Mouse (Mus musculus) heart, adult 8-10 months (tissue): ENCODE results near the gene Lbx2. TPM values are rescaled to one million over a fixed set of nuclear protein-coding genes. Genes with fewer than 3 reads are reported as not detected.

Experiments used
- DNase-seq: peaks from one replicate; pipeline ENCODE4 v3.0.0; 2022; ENCODE audit warnings: low spot score
- microRNA-seq: library from miRNA; unstranded; fragments of <30 nt; microRNA quantifications from one replicate; pipeline ENCODE4 v1.2.0, GENCODE M21; 2022
- total RNA-seq, 4 experiments: library from RNA; stranded (reverse); gene quantifications; 2 replicates each; pipeline ENCODE4 v1.2.4; 2022

Gene Lbx2
- total RNA-seq, 4 experiments from 2014 or later = 0.90 to 2.9 (median 1.3) TPM

DNA sequence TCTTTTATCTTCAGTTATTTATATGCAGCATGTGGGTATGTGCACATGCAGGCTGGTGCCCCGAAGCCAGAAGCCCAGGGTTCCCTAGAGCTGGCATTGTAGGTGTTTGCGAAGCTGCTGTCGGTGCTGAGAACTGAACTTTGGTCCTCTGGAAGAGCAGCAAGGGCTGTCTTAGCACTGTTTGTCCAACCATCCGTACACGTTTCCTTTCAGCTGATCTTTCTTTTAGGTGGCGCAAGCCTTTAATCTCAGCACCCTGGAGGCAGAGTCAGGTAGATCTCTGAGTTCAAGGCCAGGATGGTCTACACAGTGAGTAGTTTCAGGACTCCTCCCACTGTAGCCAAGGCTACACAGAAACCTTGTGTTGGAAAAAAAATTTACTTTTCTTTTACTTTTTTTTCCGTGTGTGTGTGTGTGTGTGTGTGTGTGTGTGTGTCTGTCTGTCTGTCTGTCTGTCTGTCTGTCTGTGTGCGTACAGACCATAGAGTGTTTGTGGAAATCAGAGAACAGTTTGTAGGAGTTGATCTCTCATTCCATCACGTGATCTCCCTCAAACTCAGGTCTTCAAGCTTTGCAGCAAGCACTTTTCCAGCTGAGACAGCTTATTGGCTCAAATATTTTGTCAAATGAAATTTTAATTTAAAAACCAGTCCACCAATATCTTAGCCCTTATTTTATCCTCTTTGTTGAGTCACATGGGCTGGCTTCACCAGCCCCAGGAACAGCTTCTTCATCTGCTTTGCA lies 46.2 kb downstream of the Lbx2 start:
- DNase-seq = no peak

DNA sequence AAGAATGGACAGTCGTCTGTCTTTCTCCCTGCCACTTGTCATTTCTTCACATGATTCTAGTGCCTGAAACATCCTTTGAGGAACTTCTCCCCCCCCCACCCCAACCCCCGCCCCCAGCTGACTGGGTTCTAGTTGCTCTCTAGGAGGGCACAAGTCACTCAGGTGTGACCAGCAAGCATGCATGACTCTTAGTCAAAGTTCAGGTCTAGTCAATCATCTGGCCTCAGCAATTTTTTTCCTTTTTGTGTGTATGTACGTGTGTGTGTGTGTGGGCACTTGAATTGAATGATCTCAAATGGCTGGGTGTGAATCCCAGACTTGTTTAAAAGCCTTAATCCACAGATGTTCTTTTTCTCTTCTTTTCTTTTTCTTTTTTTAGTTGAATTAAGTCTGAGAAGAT lies 48.1 kb downstream of the Lbx2 start:
- DNase-seq = no peak

DNA sequence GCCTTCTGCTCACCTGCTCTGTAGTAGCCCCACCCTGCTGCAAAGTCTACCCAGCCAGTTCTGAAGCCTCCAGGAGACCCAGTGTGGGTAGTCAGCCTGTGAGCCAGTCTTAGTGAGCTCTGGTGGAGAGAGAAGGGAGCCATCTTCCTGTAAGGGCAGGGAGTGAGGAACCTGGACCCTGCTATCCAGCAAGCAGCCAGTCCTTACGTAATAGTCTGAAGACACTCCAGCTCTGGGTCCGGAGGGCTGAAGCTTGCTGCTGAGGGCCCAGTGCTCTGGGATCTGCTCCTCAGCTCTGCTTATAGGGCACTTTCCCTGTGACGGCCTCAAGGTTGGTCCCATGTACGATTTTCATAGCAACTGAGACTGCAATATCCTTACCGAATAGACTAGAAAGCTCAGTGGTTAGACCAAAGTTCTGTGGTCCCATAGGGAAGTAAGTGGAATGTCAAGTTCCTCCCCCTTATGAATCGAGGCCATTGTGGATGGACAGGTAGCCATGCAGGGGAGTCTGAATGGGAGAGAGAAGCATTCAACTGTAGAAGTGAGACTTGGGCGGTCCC lies 48.9 kb downstream of the Lbx2 start, which contains the start of gene Rtkn:
Rtkn (plus strand) TSS at position 513 of the 563 bp plus-strand sequence.
- no peak for DNase-seq

DNA sequence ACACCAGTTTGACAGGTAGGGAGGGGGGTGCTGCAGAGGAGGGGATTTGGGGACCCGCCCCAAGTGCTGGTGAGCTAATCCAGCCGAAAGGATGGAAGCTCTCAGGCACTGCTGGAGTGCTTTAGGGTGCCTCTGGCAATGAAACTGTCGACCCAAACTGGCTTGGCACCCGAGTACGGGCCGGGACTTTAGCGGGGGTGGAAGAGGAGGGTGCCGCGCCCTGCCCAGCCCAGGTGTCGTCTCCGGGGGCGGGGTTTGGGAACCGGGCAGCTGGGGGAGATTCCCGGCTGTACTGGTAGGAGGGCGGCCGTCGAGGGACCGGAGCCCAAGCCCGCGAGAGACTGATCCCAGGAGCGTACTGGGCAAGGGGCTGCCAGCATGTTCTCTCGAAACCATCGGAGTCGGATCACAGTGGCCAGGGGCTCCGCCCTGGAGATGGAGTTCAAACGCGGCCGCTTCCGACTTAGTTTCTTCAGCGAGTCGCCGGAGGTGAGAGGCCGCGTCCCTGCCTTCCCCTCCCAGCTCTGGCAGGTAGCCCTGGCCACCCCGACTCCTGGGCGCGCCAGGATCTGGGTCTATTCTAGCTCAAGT lies 49.5 kb downstream of the Lbx2 start:
- DNase-seq = no peak

DNA sequence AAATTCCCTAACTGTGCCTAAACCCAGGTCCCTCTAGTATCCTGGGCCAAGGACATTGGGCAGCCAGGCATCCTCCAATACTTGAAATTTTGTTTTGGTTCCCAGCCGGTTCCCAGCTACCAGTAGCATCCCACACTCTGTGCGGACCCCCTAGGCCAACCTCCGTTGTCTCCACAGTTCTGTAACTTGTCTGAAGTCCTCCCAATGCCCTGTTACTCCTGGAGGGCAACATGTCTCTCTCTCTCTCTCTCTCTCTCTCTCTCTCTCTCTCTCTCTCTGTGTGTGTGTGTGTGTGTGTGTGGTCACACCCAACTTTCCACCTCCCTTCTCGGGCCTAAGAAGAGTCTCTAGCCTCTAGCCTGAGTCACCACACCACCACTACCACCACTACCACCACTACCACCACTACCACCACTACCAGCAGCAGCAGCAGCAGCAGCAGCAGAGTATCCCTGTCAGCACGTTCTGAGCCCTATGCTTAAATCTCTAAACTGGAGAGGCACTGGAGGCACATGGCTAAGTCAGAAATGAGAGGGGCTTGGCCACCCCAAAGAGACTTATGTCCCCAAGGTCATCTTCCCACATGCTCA lies 50.2 kb downstream of the Lbx2 start:
- no peak for DNase-seq

DNA sequence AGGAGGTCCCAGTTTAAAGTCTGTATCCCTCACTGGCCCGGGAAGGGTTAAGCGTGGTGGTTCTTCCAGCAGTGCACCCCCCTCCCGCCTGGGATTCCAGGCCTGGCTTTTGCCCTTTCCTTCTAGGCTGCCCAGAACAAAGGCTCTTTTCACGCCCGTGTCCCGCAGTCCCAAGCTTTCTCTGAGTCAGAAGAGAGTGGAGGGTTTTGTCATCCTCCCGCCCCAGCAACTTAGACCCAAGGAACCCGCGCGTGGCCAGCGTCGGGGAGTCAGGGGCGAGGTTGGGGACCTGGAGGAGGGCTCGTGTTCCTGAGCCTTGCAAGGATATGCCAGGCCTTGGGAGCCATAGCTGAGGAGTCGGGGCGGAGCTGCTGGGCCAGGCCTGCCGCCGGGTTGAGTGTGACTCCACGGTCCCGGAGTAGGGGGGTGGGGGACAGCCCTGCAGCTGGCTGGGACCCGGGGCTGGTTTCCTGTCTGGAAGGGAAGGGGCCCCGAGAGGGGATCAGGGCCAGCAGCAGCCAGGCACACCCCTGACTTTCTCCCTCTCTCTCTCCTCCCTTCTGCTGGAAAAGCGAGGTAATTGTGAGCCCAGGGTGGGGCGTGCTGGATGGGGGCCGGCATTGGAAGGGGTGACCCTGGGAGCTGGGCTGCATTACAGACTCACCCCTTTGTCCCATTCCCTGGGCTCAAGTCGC lies 50.9 kb downstream of the Lbx2 start:
- DNase-seq = no peak

DNA sequence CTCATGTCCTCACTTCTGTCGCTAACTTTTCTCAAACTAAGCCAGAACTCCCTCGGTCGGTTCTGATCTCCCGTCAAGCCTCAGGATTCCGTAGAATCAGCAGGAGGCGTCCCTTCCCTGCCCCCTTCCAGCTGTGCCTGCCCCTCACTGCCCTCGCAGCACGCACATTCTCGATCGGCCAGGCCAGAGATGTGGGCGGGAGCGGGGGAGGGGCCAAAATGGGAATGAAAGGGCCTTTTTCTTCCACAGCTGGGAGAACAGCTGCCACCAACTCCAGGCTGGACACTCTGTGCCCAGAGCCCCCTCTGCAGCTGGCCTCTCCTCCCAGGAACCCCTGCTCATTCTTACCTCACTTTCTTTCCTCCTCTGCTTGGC lies 51.4 kb downstream of the Lbx2 start:
- peak; percentile 91 for DNase-seq

Small RNAs within 50 kb of the gene (microRNA-seq; reads per million reads assigned to microRNA genes)
- gene Mir3470a (not detected), gene Mir7040 (not detected)

Other genes with a start within 250 kb of the Lbx2 start
- gene Sema4f, start 146.6 kb upstream of the Lbx2 start, total RNA-seq = under 1 TPM in 3 of 4 experiments, not detected in 1; 0.17 to 0.31 (median 0.22) TPM
- gene M1ap, start 139.5 kb upstream of the Lbx2 start, total RNA-seq = not detected
- 1 to 10 TPM; 1.9 to 2.2 (median 2.0) TPM for gene Dok1, start 52.9 kb upstream of the Lbx2 start, total RNA-seq
- gene Loxl3, start 52.2 kb upstream of the Lbx2 start, total RNA-seq = 1 to 10 TPM; 1.7 to 2.6 (median 2.0) TPM
- 10 to 100 TPM; 63.1 to 78.6 (median 72.3) TPM for gene Aup1, start 31.8 kb upstream of the Lbx2 start, total RNA-seq
- gene Htra2, start 31.1 kb upstream of the Lbx2 start, total RNA-seq = 10 to 100 TPM; 33.9 to 37.7 (median 34.7) TPM
- 1 to 10 TPM in 1 of 4 experiments, under 1 TPM in 3; 0.55 to 1.4 (median 0.84) TPM for gene Dqx1, start 28.5 kb upstream of the Lbx2 start, total RNA-seq
- gene Tlx2, start 16.1 kb upstream of the Lbx2 start, total RNA-seq = under 1 TPM in 1 of 4 experiments, not detected in 3; 0.16 TPM
- 1 to 10 TPM; 7.6 to 9.8 (median 8.5) TPM for gene Pcgf1, start 8.5 kb upstream of the Lbx2 start, total RNA-seq
- gene Ccdc142, start 15.2 kb downstream of the Lbx2 start, total RNA-seq = 1 to 10 TPM in 3 of 4 experiments, under 1 TPM in 1; 0.72 to 2.8 (median 1.3) TPM
- 1 to 10 TPM in 3 of 4 experiments, under 1 TPM in 1; 0.57 to 1.9 (median 1.2) TPM for gene Gm42688, start 15.2 kb downstream of the Lbx2 start, total RNA-seq
- 100 to 1,000 TPM; 132 to 143 (median 140) TPM for gene Mrpl53, start 22.7 kb downstream of the Lbx2 start, total RNA-seq
- 10 to 100 TPM in 1 of 4 experiments, 1 to 10 TPM in 3; 6.0 to 10.3 (median 8.0) TPM for gene Mogs, start 29.1 kb downstream of the Lbx2 start, total RNA-seq
- gene Wbp1, start 35.2 kb downstream of the Lbx2 start, total RNA-seq = 10 to 100 TPM; 75.5 to 91.1 (median 82.0) TPM
- 10 to 100 TPM; 11.3 to 19.5 (median 15.3) TPM for gene Ino80b, start 39.1 kb downstream of the Lbx2 start, total RNA-seq
- gene Rtkn, start 49.1 kb downstream of the Lbx2 start, total RNA-seq = 1 to 10 TPM; 4.8 to 5.4 (median 5.3) TPM
- 1 to 10 TPM; 2.1 to 2.6 (median 2.4) TPM for gene Wdr54, start 70.0 kb downstream of the Lbx2 start, total RNA-seq
- under 1 TPM; 0.16 to 0.41 (median 0.18) TPM for gene 1700003E16Rik, start 70.0 kb downstream of the Lbx2 start, total RNA-seq
- 100 to 1,000 TPM; 120 to 137 (median 134) TPM for gene Dctn1, start 79.6 kb downstream of the Lbx2 start, total RNA-seq
- not detected for gene Slc4a5, start 133.5 kb downstream of the Lbx2 start, total RNA-seq
- 1 to 10 TPM; 1.0 to 2.2 (median 1.9) TPM for gene Mthfd2, start 239.5 kb downstream of the Lbx2 start, total RNA-seq
- gene Mob1a, start 239.6 kb downstream of the Lbx2 start, total RNA-seq = 10 to 100 TPM; 15.5 to 28.4 (median 20.2) TPM